Mouse (Mus musculus) kidney, adult 9 months (tissue): ENCODE results near the gene C1s1.
"Not testable (repeated sequence)": the region's sequence is repeated elsewhere in the genome, so short reads cannot be mapped to it uniquely, and the experiment has no call there.

ENCODE experiments used
- DNase-seq: peaks from one replicate; pipeline ENCODE4 v3.0.0; 2022

C1s1 gene

DNA sequence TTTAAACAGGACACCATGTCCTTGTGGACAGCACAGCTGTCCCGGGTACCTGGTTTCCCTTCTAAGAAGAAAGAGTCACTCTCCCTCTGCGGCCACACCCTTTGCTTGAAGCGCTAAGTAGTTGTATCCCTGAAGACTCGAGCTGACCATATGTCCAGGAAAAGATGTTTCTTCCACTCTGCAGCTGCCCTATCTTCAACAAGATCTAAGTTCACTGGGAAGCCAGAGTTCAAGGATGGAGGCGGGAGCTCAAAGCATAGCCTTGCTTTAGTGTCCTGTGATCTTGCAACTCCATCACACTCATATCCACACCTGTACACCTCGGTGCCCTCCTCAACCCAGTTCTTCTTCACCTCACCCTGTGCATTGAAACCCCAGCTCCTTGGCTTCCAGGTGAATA lies 30.2 kb downstream of the C1s1 start:
- no peak for DNase-seq

- DNase-seq = peak; percentile 26
These were observed 33.0 kb downstream of the C1s1 start for GRCm38 (mm10) chr6:124509192-124509591.

GRCm38 (mm10) chr6:124508292-124508691 lies 33.9 kb downstream of the C1s1 start:
- DNase-seq = no peak

DNA sequence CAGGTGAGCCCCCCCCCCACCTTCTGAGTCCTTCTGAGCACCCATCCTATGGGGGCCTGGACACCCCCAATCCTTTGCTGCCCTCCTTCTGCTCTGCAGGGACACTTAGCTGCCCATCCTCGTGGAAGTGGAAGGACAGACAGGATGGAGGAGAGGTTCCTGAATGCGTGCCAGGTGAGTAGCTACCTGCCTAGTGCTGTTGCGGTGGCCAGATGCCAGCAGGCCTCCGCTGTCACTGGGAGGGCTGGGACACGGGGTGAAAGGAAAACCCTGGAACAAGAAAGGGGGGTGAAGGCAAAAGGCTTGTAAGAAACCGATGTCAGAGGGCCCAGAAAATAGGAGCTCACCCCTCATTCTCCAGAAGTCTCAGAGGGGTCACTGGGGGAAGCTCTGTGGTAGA lies 35.2 kb downstream of the C1s1 start:
- no peak for DNase-seq

DNA sequence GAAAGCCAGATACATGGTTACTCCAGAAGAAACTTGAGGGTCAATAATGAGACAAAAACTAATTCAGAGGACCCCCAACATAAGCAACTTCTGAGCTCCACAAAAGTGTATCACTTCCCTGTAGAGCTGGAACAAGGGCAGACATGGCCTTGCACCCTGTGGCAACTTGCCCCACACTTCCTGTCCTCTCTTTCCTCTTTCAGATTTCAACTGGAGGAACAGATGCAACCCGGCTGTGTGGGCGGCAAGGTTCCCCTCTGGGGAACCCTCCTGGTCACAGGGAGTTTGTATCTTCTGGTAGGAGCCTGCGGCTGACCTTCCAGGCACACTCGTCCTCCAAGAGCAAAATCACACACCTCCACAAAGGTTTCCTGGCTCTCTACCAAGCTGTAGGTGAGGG lies 37.1 kb downstream of the C1s1 start:
- DNase-seq = no peak

DNA sequence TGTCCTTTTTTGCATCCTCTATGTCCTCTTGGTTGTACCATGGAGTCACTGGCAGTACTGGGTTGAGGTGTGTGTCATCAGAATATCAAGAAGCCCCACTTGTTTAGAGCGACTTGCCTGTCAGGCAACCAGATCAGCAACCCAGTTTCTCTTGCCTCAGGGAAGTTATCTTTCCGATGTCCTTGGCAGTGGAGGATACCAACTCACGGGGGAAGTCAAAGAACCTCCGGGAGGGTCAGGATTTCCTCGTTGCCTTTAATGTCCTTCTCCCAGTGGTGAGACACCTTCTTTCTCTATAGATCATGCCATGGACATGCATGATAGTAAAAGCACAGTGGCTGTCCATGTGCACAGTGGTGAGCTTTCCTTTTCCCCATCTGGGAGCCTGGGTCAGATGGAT lies 40.1 kb downstream of the C1s1 start:
- no peak for DNase-seq

GRCm38 (mm10) chr6:124501473-124501872 lies 40.7 kb downstream of the C1s1 start:
- no peak for DNase-seq

DNA sequence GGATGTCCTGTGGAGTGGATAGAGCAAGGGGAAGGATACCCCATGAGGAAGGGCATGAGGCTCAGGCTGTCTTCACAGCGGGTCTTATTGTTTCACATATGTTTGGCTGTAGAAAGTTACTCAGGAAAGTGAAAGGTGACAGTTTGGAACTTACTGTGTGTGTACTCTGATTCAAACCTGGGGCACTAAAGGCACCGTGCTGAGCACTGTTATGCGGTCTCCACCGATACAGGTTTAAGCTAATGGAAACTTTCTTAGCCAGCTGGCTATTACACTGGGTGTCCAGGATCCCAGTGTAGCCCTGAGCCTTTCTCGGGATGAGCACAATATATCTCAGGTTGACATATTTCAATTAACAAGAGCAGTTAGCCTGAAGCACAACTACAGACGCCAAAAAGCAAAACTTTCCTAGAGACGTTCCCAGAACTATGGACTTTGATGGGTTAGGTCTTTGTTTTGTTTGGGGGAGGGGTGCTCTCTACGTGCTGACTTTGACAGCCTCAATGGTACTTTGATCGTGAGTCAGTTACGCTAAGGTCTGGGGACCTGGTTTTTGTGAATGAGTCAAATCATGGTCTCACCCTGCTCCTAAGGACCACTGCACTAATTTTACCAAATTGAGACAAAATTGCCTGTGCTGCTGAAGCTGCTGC lies 42.1 kb downstream of the C1s1 start:
- peak; percentile 60 for DNase-seq

GRCm38 (mm10) chr6:124496054-124496453 lies 46.1 kb downstream of the C1s1 start:
- DNase-seq = no peak

GRCm38 (mm10) chr6:124493886-124494285 lies 48.3 kb downstream of the C1s1 start:
- no peak for DNase-seq

- peak; percentile 96 for DNase-seq
These were observed 49.2 kb downstream of the C1s1 start, which contains the start of gene C1rl for GRCm38 (mm10) chr6:124492842-124493561. C1rl (plus strand) TSS chr6:124493113.

GRCm38 (mm10) chr6:124491427-124491826 lies 50.7 kb downstream of the C1s1 start:
- DNase-seq = no peak

GRCm38 (mm10) chr6:124488952-124489351 lies 53.2 kb downstream of the C1s1 start:
- no peak for DNase-seq

DNA sequence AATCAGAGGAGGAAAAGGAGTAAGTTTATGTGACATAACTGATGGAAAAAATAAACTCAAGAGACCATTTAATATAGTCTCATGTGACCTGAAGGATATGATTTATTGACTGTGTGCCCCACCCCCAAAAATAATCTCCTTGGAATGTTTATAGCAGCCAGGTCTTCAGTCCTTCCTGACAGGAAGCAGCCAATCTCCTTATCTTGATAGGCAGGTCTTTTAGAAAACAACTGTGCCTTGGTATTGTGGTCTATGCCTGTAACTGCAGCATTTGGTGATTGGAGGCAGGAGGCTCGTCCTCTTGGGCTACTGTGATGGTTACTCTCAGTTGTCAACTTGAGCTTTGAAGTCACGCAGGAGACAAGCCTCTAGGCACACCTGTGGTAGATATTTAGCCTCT lies 54.6 kb downstream of the C1s1 start:
- DNase-seq = no peak

DNA sequence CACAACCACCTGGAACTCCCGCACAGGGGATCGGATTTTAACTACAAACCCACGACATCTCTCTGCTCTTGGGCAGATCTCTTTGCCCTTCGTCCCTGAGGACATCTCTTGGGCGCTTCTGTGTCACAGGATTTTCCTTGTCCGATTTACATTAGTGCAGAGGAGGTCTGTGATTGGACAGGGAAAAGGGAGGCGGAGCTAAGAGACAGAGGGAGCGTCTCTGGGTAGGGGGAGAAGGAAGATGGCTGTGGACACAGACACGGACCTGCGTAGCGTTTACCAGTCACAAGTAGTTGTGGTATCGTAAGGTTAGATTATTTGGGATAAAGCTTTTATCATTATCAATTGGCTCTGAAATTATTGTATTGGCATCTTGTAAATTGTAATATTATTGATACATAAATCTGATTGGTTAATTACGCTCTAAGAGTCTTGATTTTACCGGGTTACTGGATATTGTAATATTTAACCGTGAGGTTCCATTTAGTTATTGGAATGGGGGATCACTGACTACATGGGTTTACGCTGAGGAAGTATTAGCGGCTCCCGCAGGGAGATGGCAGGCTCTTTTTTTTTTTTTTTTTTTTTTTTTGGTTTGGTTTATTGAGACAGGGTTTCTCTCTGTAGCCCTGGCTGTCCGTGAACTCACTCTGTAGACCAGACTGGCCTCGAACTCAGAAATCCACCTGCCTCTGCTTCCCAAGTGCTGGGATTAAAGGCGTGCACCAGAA lies 56.6 kb downstream of the C1s1 start:
- DNase-seq = no peak

- peak; percentile 44 for DNase-seq
These were observed 57.3 kb downstream of the C1s1 start for GRCm38 (mm10) chr6:124484851-124485250.

DNA sequence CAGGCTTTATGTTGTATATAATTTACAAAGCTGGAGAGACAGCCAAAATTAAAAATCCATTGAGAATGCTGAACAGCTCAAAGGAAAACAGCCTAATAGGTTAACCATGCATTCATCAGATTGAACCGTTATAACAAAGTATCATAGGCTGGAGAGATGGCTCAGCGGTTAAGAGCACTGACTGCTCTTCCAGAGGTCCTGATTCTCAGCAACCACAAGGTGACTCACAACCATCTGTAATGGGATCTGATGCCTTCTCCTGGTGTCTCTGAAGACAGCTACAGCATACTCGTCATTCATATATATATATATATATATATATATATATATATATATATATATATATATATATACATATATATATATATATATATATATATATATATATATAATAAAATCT lies 58.3 kb downstream of the C1s1 start:
- DNase-seq = not testable (repeated sequence)

- DNase-seq = peak; percentile 90
These were observed 60.6 kb downstream of the C1s1 start for GRCm38 (mm10) chr6:124481571-124481970.
